Mouse (Mus musculus) neural tube, embryonic 13.5 days (tissue): ENCODE results near the gene Cryzl2. TPM values are rescaled to one million over a fixed set of nuclear protein-coding genes. Genes with fewer than 3 reads are reported as not detected.
A peak's percentile ranks its signal among the peaks of the same experiment; 100 is the strongest.

Source experiments
- ATAC-seq: fragments of 200-750 bp; cut with Nextera tagmentation; 2 replicates; pipeline ENCODE4 v1.8.0; 2017; ENCODE audit warnings: low read depth, mild to moderate bottlenecking, moderate TSS enrichment, moderate library complexity
- H3K27ac ChIP-seq: fragments of 300-500 bp; sonication (generic); replicated peaks from 2 replicates; pipeline ENCODE4 v1.5.1; 2015; ENCODE audit warnings: moderate library complexity, mild to moderate bottlenecking, inconsistent platforms
- H3K27me3 ChIP-seq: fragments of 300-500 bp; sonication (generic); 2 replicates; pipeline ENCODE4 v1.6.1; 2015; ENCODE audit warnings: mild to moderate bottlenecking, inconsistent platforms
- H3K36me3 ChIP-seq: fragments of 300-500 bp; sonication (generic); 2 replicates; pipeline ENCODE4 v1.6.1; 2015; ENCODE audit warnings: mild to moderate bottlenecking, inconsistent platforms
- H3K4me1 ChIP-seq: fragments of 300-500 bp; sonication (generic); replicated peaks from 2 replicates; pipeline ENCODE4 v1.6.1; 2015; ENCODE audit warnings: inconsistent platforms
- H3K4me2 ChIP-seq: fragments of 300-500 bp; sonication (generic); 2 replicates; pipeline ENCODE4 v1.6.1; 2015; ENCODE audit warnings: inconsistent platforms, mild to moderate bottlenecking, moderate library complexity
- H3K4me3 ChIP-seq: fragments of 300-500 bp; sonication (generic); 2 replicates; pipeline ENCODE4 v1.5.1; 2015; ENCODE audit warnings: mild to moderate bottlenecking, inconsistent platforms
- H3K9ac ChIP-seq: fragments of 300-500 bp; sonication (generic); 2 replicates; pipeline ENCODE4 v1.6.1; 2015; ENCODE audit warnings: moderate library complexity, mild to moderate bottlenecking, inconsistent platforms
- H3K9me3 ChIP-seq: fragments of 300-500 bp; sonication (generic); 2 replicates; pipeline ENCODE4 v1.6.1; 2016; ENCODE audit warnings: inconsistent platforms
- WGBS: fragments of 180-500 bp; shearing (Covaris S2); methylation state at CpG from one replicate; pipeline ENCODE4 v1.1.7; 2015; 5-methylcytosine and 5-hydroxymethylcytosine counted together
- polyA plus RNA-seq: library from polyadenylated mRNA; unstranded; fragments of >200 nt; fragmentation: Nextera tagmentation; extraction: Ambion mirVana; gene quantifications from 2 replicates; pipeline ENCODE4 v1.2.1, GENCODE M21; 2015

Cryzl2 gene
- polyA plus RNA-seq, 1 experiment from 2014 or later = 7.6 TPM

GRCm38 (mm10) chr1:157457789-157458188 lies 588 bp upstream of the Cryzl2 start:
- Histone ChIP-seq H3K4me1 (peaks cover 20% of the 10 kb centered on the region), H3K4me3 (no peak overlapping the region), H3K36me3 (no peaks in the 10 kb centered on the region), H3K9ac (no peak overlapping the region), H3K27me3 (no peaks in the 10 kb centered on the region), H3K9me3 (no peaks in the 10 kb centered on the region), H3K4me2 (peak overlapping the region; percentile 59; the same call in 1 of the 2 replicates), H3K27ac (no peak overlapping the region)
- no peak for ATAC-seq
- 43% methylated on average over 3 of the region's 3 CpGs for WGBS

DNA sequence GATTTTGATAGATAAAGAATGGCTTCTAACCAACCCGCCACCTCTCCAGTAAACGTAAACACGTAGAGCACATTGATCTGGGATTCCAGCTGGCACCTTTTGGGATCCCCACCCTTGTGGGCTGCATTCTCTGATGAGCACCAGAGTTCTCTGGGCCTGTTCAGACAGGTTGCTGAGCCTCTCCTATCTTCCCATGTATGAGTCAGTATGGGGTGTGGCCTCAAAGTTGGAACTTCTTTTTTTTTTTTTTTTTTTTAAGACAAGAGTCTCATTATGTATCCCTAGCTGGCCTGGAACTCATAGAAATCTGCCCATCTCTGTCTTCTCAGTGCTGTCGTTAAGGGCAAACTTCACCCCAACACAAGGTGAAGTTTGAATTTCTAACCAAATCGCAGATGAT lies 1.5 kb downstream of the Cryzl2 start:
- no peak for ATAC-seq
- no peak overlapping the region for H3K9ac ChIP-seq
- H3K27ac ChIP-seq = no peak overlapping the region
- H3K36me3 ChIP-seq = no peaks in the 10 kb centered on the region
- no peaks in the 10 kb centered on the region for H3K9me3 ChIP-seq
- no peak overlapping the region for H3K4me2 ChIP-seq
- WGBS = 94% methylated on average over 5 of the region's 5 CpGs
- H3K4me1 ChIP-seq = peaks cover 15% of the 10 kb centered on the region
- no peaks in the 10 kb centered on the region for H3K27me3 ChIP-seq
- no peak overlapping the region for H3K4me3 ChIP-seq

DNA sequence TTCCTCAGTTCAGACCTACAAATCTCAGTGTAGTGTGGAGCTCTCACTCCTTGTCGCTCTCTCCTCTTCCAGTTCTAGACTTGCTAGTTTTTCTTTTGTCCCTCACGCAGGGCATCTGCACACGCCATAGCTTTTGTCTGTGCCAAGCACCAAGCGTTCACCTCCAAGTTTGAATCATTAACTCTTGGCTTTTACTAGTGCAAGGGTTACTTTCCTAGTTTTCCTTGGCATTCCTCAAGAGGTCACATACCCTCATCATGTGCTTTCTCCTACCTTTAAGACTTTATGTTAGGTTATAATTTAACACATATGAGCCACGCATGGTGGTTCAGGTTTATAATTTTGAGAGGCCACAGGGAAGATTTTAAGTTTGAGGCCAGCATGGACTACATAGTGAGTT lies 2.9 kb downstream of the Cryzl2 start:
- Histone ChIP-seq H3K9me3 (no peaks in the 10 kb centered on the region), H3K36me3 (no peaks in the 10 kb centered on the region), H3K27me3 (no peaks in the 10 kb centered on the region), H3K9ac (no peak overlapping the region), H3K4me3 (no peak overlapping the region), H3K27ac (no peak overlapping the region), H3K4me2 (no peak overlapping the region), H3K4me1 (peaks cover 15% of the 10 kb centered on the region)
- no peak for ATAC-seq
- WGBS = 95% methylated on average over 5 of the region's 5 CpGs

- H3K4me2 ChIP-seq = no peak overlapping the region
- WGBS = 70% methylated on average over 3 of the region's 3 CpGs
- H3K9ac ChIP-seq = no peak overlapping the region
- H3K36me3 ChIP-seq = no peaks in the 10 kb centered on the region
- no peaks in the 10 kb centered on the region for H3K27me3 ChIP-seq
- H3K4me3 ChIP-seq = no peak overlapping the region
- H3K27ac ChIP-seq = no peak overlapping the region
- H3K4me1 ChIP-seq = peaks cover 15% of the 10 kb centered on the region
- H3K9me3 ChIP-seq = no peaks in the 10 kb centered on the region
- no peak for ATAC-seq
These were observed 4.0 kb downstream of the Cryzl2 start for GRCm38 (mm10) chr1:157462336-157462735.

GRCm38 (mm10) chr1:157465194-157465593 lies 6.8 kb downstream of the Cryzl2 start:
- H3K9ac ChIP-seq = no peak overlapping the region
- WGBS = 85% methylated on average over 3 of the region's 3 CpGs

GRCm38 (mm10) chr1:157467866-157468265 lies 9.5 kb downstream of the Cryzl2 start:
- H3K9me3 ChIP-seq = no peaks in the 10 kb centered on the region
- no peaks in the 10 kb centered on the region for H3K36me3 ChIP-seq
- no peak for ATAC-seq
- no peak overlapping the region for H3K27ac ChIP-seq
- no peak overlapping the region for H3K9ac ChIP-seq
- 90% methylated on average over 8 of the region's 8 CpGs for WGBS
- H3K4me2 ChIP-seq = no peak overlapping the region
- no peaks in the 10 kb centered on the region for H3K4me1 ChIP-seq
- H3K4me3 ChIP-seq = no peak overlapping the region
- H3K27me3 ChIP-seq = no peaks in the 10 kb centered on the region

More at GRCm38 (mm10) chr1:157465194-157465593, 6.8 kb downstream of the Cryzl2 start:
- H3K27me3 ChIP-seq = no peaks in the 10 kb centered on the region
- H3K27ac ChIP-seq = no peak overlapping the region
- no peak for ATAC-seq
- H3K9me3 ChIP-seq = no peaks in the 10 kb centered on the region
- no peaks in the 10 kb centered on the region for H3K4me1 ChIP-seq
- no peaks in the 10 kb centered on the region for H3K36me3 ChIP-seq
- H3K4me3 ChIP-seq = no peak overlapping the region
- H3K4me2 ChIP-seq = no peak overlapping the region

- 90% methylated on average over 9 of the region's 9 CpGs for WGBS
- Histone ChIP-seq H3K9me3 (no peaks in the 10 kb centered on the region), H3K4me2 (no peak overlapping the region), H3K4me1 (no peaks in the 10 kb centered on the region), H3K27me3 (no peaks in the 10 kb centered on the region), H3K9ac (no peak overlapping the region), H3K4me3 (no peak overlapping the region), H3K27ac (no peak overlapping the region), H3K36me3 (no peaks in the 10 kb centered on the region)
- ATAC-seq = no peak
These were observed 12.5 kb downstream of the Cryzl2 start for GRCm38 (mm10) chr1:157470761-157471386.

- no peak for ATAC-seq
- 90% methylated on average over 7 of the region's 7 CpGs for WGBS
These were observed 14.3 kb downstream of the Cryzl2 start for GRCm38 (mm10) chr1:157472716-157473115.

DNA sequence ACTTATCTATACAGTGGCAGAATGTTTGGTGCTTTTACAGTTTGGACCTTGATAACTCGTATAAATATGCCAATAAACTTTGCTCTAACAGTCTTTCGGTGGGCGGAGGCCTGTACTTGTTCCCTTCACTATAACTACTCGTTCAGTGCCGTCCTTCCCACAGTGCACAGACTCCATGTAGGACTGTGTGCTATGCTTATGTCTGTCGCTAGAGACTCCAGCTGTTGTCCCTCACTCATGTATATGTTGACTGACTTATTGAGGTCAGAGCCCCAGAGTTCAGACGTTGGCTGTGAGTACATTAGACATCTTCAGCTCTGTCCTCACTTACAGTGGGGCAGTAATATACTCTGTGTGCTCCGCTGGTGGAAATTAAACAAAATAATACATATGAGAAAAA lies 16.5 kb downstream of the Cryzl2 start:
- Histone ChIP-seq H3K4me1 (no peaks in the 10 kb centered on the region), H3K27me3 (no peaks in the 10 kb centered on the region), H3K36me3 (no peaks in the 10 kb centered on the region), H3K9ac (no peak overlapping the region), H3K4me3 (no peak overlapping the region), H3K9me3 (no peaks in the 10 kb centered on the region), H3K27ac (no peak overlapping the region), H3K4me2 (no peak overlapping the region)
- no peak for ATAC-seq
- 84% methylated on average over 8 of the region's 8 CpGs for WGBS

More at GRCm38 (mm10) chr1:157472716-157473115, 14.3 kb downstream of the Cryzl2 start:
- no peak overlapping the region for H3K4me2 ChIP-seq
- no peaks in the 10 kb centered on the region for H3K36me3 ChIP-seq
- no peak overlapping the region for H3K9ac ChIP-seq
- H3K4me3 ChIP-seq = no peak overlapping the region
- no peaks in the 10 kb centered on the region for H3K9me3 ChIP-seq
- no peaks in the 10 kb centered on the region for H3K4me1 ChIP-seq
- H3K27ac ChIP-seq = no peak overlapping the region
- H3K27me3 ChIP-seq = no peaks in the 10 kb centered on the region

- WGBS = 68% methylated on average over 2 of the region's 2 CpGs
- H3K4me1 ChIP-seq = 0 out of 2 replicates have a peak, but pooled peaks cover 3% of the 10 kb centered on the region
- no peaks in the 10 kb centered on the region for H3K36me3 ChIP-seq
- H3K27me3 ChIP-seq = no peaks in the 10 kb centered on the region
- H3K4me3 ChIP-seq = no peak overlapping the region
- H3K9me3 ChIP-seq = no peaks in the 10 kb centered on the region
- H3K27ac ChIP-seq = no peak overlapping the region
- no peak overlapping the region for H3K9ac ChIP-seq
- no peak for ATAC-seq
- no peak overlapping the region for H3K4me2 ChIP-seq
These were observed 17.9 kb downstream of the Cryzl2 start for GRCm38 (mm10) chr1:157476231-157476630.

- Histone ChIP-seq H3K4me3 (no peak overlapping the region), H3K36me3 (no peaks in the 10 kb centered on the region), H3K27me3 (no peaks in the 10 kb centered on the region), H3K9ac (no peak overlapping the region), H3K9me3 (no peaks in the 10 kb centered on the region), H3K4me1 (0 out of 2 replicates have a peak, but pooled peaks cover 3% of the 10 kb centered on the region), H3K27ac (no peak overlapping the region), H3K4me2 (no peak overlapping the region)
- 42% methylated on average over 9 of the region's 9 CpGs for WGBS
- ATAC-seq = no peak
These were observed 21.7 kb downstream of the Cryzl2 start for GRCm38 (mm10) chr1:157480090-157480489.

DNA sequence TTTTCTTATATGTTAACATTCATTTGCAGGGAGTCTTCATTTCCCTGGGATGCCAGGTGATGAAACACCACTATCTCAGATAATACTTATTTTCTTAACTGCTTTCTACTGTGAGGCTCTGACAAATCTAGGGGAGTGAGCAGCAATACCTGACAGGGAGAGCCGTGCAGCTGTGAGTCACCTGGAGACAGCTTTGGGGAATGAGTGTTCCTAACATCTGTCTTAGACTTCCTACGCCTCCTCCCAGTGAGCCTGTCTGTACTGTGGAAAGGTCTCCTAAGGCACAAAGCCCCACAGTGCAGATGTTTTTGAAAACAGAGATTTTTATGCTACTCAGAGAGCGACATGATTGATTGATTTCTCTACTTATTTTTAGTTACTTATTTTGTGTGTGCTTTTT lies 22.5 kb downstream of the Cryzl2 start:
- H3K4me3 ChIP-seq = no peak overlapping the region
- H3K27me3 ChIP-seq = no peaks in the 10 kb centered on the region
- WGBS = 79% methylated on average over 3 of the region's 3 CpGs
- H3K4me2 ChIP-seq = no peak overlapping the region
- no peaks in the 10 kb centered on the region for H3K9me3 ChIP-seq
- no peak overlapping the region for H3K27ac ChIP-seq
- no peaks in the 10 kb centered on the region for H3K36me3 ChIP-seq
- 0 out of 2 replicates have a peak, but pooled peaks cover 3% of the 10 kb centered on the region for H3K4me1 ChIP-seq
- no peak overlapping the region for H3K9ac ChIP-seq
- ATAC-seq = no peak

DNA sequence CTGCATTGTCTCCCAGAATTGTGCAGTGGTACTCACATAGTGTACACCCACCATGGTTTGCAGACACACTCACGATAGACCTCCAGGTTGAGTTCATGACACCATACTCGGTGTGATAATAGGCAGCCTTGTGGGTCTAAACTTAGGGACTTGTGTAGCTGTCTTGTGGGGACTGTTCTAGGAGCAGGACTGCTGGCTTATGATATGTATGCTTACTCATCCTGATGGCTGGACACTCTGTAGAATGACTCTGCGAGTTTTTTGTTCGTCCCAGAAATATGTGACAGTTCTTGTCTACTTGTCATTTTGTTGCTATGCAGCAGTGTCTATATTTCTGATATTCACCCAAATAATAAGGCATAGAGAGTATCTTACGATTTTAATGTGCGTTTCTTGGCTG lies 23.3 kb downstream of the Cryzl2 start:
- H3K4me3 ChIP-seq = no peak overlapping the region
- no peak overlapping the region for H3K27ac ChIP-seq
- H3K4me1 ChIP-seq = 0 out of 2 replicates have a peak, but pooled peaks cover 3% of the 10 kb centered on the region
- no peak overlapping the region for H3K9ac ChIP-seq
- no peaks in the 10 kb centered on the region for H3K9me3 ChIP-seq
- 96% methylated on average over 6 of the region's 6 CpGs for WGBS
- ATAC-seq = no peak
- H3K4me2 ChIP-seq = no peak overlapping the region
- no peaks in the 10 kb centered on the region for H3K36me3 ChIP-seq
- H3K27me3 ChIP-seq = no peaks in the 10 kb centered on the region
